Mouse (Mus musculus) adrenal gland, postnatal 4 days (tissue): ENCODE results near the gene Tns3. TPM values are rescaled to one million over a fixed set of nuclear protein-coding genes. Genes with fewer than 3 reads are reported as not detected.
"Not testable (repeated sequence)": the region's sequence is repeated elsewhere in the genome, so short reads cannot be mapped to it uniquely, and the experiment has no call there.

Experiments used
- DNase-seq, 2 experiments: peaks; one replicate each; pipeline ENCODE4 v3.0.0; 2021 to 2022; ENCODE audit warnings: low spot score in 2 of 2, mixed read lengths in 2 of 2
- total RNA-seq, 2 experiments: library from RNA; stranded (reverse); gene quantifications; 2 replicates each; pipeline ENCODE4 v1.2.3; 2021

The Tns3 gene
- total RNA-seq, 2 experiments from 2014 or later = 67.7 to 81.2 TPM

GRCm38 (mm10) chr11:8624179-8624886, 40.0 kb downstream of the Tns3 start:
- no peak for DNase-seq

- no peak for DNase-seq
These were observed 40.5 kb downstream of the Tns3 start for GRCm38 (mm10) chr11:8623852-8624178.

- DNase-seq = no peak
These were observed 41.7 kb downstream of the Tns3 start for GRCm38 (mm10) chr11:8622668-8623067.

GRCm38 (mm10) chr11:8619111-8619510, 45.2 kb downstream of the Tns3 start:
- not testable (repeated sequence) for DNase-seq

GRCm38 (mm10) chr11:8618301-8618700, 46.0 kb downstream of the Tns3 start:
- no peak for DNase-seq

- DNase-seq = no peak
These were observed 48.9 kb downstream of the Tns3 start for GRCm38 (mm10) chr11:8615436-8615835.

GRCm38 (mm10) chr11:8610456-8610855, 53.9 kb downstream of the Tns3 start:
- no peak for DNase-seq

GRCm38 (mm10) chr11:8609873-8610272, 54.5 kb downstream of the Tns3 start:
- no peak for DNase-seq

- no peak for DNase-seq
These were observed 57.2 kb downstream of the Tns3 start for GRCm38 (mm10) chr11:8607123-8607522.

GRCm38 (mm10) chr11:8604789-8605569, 59.4 kb downstream of the Tns3 start:
- DNase-seq = no peak

GRCm38 (mm10) chr11:8602606-8603005, 61.7 kb downstream of the Tns3 start:
- no peak for DNase-seq

GRCm38 (mm10) chr11:8601411-8601821, 62.9 kb downstream of the Tns3 start:
- no peak for DNase-seq

GRCm38 (mm10) chr11:8595642-8596041, 68.7 kb downstream of the Tns3 start:
- no peak for DNase-seq

- DNase-seq = no peak
These were observed 71.2 kb downstream of the Tns3 start for GRCm38 (mm10) chr11:8593172-8593571.

GRCm38 (mm10) chr11:8591271-8591670, 73.1 kb downstream of the Tns3 start:
- DNase-seq = no peak

- no peak for DNase-seq
These were observed 75.0 kb downstream of the Tns3 start for GRCm38 (mm10) chr11:8589226-8589905.

- no peak for DNase-seq
These were observed 76.4 kb downstream of the Tns3 start for GRCm38 (mm10) chr11:8587941-8588340.

GRCm38 (mm10) chr11:8586996-8587644, 77.2 kb downstream of the Tns3 start:
- DNase-seq = no peak

GRCm38 (mm10) chr11:8586374-8586773, 78.0 kb downstream of the Tns3 start:
- DNase-seq = no peak

GRCm38 (mm10) chr11:8585686-8586085, 78.6 kb downstream of the Tns3 start:
- DNase-seq = no peak

GRCm38 (mm10) chr11:8584925-8585324, 79.4 kb downstream of the Tns3 start:
- DNase-seq = no peak

GRCm38 (mm10) chr11:8584307-8584706, 80.0 kb downstream of the Tns3 start:
- no peak for DNase-seq
